Mouse (Mus musculus): ENCODE measurements around the gene Ddo. TPM values are rescaled to one million over a fixed set of nuclear protein-coding genes. Genes with fewer than 3 reads are reported as not detected.

The Ddo gene
- polyA plus RNA-seq, 1 experiment from 2014 or later = 10.6 TPM

Other genes starting within 250 kb of the Ddo start
- not detected in 2 replicates for gene Slc22a16, start 59.7 kb upstream of the Ddo start, polyA plus RNA-seq (2016; fragmentation: Nextera tagmentation; extraction: Ambion mirVana)
- gene Mettl24, start 53.3 kb downstream of the Ddo start, polyA plus RNA-seq (2016; fragmentation: Nextera tagmentation; extraction: Ambion mirVana) = 2.5 and 3.0 TPM in 2 replicates

All from heart, embryonic 12.5 days (tissue).